Mouse (Mus musculus) regulatory T cell (primary cell): Measurements from ENCODE around the gene C2cd4b.
"Not testable (repeated sequence)": the region's sequence is repeated elsewhere in the genome, so short reads cannot be mapped to it uniquely, and the experiment has no call there.

Source experiments
- in situ Hi-C: fragments of 300-600 bp; cut with MboI, MseI; formaldehyde crosslinking; loops from one replicate; pipeline ENCODE4 v1.15.1; 2025; ENCODE audit warnings: high pct_unique_total_duplicates

Gene C2cd4b

DNA sequence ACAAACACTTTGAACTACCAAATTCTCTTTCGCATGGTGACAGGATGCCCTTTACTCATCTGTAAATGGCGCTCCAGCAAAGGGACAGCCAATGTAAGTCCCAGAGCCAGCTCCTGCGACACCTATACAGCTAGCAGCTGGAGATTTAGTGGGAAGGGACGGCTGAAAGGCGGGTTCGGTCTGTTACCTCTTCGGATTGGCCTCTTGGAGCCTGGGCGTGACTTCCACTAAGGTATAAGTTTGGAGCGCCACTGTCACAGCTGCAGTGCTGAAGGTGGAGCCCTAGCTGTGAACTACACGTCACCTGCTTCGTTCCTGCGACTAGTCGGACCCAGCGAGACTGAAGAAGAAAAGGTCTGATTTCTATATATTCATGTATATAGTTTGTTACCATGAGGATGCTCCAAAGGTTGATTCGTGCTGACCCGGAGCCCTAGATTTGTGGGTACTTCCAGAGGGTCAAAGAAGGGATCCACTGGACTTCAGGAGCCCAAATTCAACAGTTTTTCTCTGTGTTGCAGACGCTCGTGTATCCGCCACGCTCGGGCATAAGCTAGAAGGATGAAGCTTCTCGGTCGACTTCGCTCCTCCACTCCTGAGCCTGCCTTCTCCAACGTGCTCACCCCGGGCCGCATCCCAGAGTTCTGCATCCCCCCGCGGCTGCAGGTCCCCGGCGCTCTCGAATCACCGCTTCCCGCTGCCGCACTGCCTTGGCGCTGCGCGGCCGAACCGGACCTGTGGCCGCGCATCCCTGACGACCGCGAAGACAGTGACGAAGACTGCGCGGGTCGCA, at the start of gene C2cd4b:
Gene C2cd4b, plus strand, starts transcription at position 275 of the 793 bp plus-strand sequence.
- in situ Hi-C loops = no loop called here

DNA sequence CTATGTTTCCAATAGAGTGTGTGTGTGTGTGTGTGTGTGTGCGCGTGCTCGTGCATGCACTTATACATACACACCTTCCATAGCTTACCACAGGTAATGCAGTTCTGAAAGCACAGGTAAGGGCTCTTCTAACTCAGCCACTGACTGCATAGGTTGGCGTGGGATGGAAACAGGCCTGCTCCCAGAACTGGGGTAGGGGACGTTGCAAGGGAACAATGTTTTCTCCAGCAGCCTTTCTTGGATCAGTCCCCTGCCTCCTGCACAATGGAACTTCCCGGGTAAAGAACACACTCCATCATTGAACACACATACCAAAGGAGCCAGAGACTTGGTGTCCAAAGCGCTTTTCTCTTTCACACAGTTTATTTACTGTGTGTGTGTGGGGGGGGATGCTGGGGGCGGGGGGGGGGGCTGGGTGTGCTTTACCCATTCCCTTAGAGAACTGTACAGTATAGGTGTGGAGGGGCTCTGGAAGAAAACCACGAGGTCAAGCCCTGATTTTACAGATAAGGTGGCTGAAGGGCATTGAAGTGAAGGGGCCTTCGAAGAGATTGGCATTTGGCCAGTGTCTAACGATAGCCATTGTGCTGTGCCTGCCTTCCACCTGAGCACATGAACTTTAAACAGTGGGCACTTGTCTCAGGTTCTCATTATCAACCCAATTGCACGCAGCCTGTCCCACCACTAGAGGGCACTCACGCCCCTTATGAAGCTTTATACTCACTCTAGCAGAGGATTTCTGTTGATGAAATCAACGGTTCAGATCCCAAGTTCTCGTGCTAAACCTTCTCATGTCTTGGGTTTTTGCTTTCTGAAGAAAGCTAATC, 48.0 kb upstream of the C2cd4b start:
- in situ Hi-C loops = loop anchor here (5.0 to 10.0 kb wide), 2 partner anchors 101 to 526 kb away; no protein-coding TSS in a partner anchor

DNA sequence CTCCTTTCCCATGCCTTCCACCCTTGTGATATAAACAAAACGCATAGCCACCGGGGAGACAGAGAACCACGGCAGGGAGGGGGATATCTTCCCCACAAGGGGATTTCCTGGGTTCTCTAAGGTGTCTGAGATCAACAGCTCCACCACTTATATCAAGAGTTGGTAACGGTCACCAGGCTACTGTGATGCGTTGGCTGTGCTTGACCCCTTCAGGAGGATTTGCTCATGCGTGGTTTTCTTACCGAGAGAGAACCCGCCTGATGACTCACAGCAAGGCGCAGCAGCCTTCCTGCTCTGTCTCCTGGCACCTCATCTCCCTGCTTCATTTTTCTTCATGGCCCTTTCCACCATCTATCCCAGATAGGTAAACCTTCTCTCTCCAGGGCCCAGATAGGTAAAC, 47.1 kb upstream of the C2cd4b start:
- in situ Hi-C loops = loop anchor here (5.0 to 10.0 kb wide), 2 partner anchors 100 to 527 kb away; no protein-coding TSS in a partner anchor

DNA sequence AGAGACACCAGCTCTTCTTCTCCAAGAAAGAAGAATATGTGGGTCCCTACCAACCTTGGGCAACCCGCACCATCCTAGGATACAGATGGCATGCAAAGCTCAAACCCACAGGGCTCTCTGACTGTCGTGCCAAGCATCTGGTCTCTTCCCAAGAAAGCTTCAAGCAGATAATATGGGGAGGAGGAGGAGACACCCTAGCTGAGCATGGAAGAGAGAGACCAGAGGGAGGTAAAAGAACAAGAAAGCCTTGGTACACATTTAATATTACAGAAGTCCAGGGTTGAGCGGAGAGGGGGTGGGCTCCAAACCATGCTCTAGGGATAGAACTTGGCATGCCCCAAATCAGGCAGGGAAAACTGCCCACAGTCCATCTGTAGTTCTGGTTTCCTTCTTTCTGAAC, 42.2 kb upstream of the C2cd4b start:
- in situ Hi-C loops = loop anchor here (10.0 kb wide), 1 partner anchor 532 kb away; no protein-coding TSS in a partner anchor

DNA sequence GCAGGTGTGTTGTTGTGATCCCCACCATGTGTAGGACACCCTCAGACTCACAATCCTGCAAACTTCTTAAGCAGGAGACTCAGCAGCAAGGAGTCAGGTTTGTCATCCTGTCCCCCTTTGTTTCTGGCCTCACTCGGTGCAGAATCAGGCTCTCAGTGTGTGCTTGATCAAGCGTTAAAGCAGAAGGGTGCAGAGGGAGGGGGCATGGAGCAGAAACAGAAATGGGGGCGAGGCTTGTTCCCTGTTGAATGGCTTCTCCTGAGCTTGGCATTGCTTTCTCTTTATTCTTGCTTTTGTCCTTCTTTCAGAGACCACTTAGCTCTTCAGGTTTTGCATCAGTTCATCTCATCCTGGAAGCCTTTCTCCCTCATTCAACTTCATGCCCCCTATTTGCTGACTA, 40.6 kb upstream of the C2cd4b start:
- in situ Hi-C loops = loop anchor here (10.0 kb wide), 1 partner anchor 534 kb away; no protein-coding TSS in a partner anchor

DNA sequence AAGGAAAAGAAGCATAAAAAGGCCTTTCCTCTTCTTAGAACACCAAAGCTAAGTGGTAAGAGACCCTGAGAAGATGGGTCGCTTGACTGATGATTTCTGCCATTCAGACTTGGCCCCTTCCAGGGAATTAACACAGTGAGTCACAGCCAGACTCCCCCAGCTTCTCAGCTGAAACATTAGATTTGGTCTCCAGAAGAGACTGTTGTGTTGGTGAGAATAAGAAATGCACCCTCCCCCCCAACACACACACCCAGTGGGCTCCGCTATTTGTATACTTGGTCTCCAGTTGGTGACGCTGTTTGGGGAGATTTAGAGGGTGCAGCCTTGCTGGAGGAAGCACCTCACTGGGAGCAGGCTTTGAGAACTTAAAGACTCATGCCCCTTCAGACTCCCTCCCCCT, 39.1 kb upstream of the C2cd4b start:
- in situ Hi-C loops = no loop called here

DNA sequence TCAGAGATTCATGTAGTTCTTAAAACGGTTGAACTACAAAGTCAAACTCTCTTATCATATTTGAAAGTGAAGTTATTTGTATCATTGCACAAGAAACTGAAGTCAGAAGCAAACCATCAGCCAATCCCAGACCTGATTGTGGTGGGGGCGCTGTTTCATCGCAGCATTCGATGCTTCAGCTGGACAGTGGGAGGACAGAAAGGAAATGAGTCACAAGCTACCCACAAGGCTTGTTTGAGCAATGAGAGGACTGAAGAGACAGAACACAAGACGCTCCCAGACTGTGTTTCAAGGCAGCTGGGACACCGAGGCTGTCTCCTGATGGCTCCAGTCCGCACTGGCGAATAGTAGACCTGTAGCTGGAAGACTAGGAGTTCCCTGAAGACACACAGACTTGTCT, 36.9 kb upstream of the C2cd4b start:
- in situ Hi-C loops = no loop called here

DNA sequence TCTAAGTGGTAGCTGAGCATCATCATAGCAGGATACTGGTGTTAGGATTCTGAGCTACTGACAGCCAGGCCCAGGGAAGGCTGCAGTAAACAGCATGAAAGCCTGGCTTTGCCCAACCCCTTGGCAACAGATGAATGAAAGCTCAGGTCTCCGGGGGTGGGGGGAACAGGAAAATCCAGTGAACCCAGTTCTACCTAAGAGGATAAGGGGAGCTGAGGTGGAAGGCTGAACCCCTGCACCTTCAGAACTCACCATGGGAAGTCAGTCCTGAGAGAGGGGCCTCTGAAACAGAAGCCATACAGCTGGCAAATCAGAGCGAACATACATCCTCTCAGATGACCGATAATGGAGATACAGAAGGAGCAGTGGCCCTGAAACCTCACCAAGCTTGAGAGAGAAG, 34.0 kb upstream of the C2cd4b start:
- in situ Hi-C loops = no loop called here

DNA sequence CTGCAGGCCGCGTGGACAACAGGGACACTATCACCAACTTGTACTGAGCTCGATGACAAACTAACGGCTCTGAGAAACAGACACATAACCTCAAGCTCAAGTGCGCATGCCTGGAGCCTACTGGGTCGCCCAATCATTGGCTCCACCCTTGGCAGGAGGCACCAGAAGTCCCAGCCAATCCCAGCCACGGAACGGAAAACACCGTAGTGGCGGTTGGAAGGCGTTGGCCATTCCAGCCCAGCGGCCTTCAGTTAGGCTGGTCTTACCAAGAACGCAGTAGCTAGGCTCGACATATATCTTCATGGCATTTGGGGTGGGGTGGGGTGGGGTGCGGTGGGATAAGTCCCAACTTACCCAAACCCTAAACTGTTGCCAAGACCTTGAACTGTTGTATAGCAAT, 25.5 kb upstream of the C2cd4b start:
- in situ Hi-C loops = no loop called here

DNA sequence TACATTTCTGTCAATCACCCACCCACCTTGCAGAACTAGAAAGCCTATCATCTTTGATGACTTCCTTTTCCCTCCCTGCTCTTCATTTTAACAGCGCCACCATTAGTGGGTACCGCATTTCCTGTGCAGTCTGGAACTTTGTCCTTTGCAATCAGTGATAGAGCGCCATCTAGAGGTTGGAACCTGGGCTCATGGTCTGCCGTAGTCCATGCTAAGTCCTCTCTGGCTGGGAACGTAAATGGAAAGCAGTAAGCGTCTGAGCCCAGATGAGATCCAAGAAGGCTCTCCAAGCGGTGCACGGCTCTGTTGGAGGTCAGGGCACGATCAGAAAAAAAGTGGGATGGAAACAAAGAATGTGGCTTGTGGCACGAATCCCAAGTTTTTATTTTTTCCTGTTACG, 23.8 kb upstream of the C2cd4b start:
- in situ Hi-C loops = no loop called here

DNA sequence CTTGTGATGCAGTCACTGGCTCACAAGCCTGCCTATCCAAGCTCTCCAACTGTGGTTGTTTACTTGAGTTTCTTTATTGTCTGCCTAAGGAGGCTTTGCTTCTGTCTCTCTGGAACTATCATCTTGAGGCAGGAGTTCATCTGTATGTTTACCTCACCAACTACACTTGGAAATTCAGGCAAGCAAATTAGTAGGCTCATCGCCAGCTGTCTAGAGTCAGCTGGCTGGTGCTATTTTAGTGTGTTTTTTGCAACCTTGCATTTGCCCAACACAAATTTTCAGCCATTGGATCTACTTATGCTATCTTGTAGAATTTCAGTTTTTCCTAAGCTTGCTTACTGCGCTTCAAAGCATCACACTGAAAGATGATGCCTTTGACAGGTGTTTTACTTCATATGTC, 18.0 kb upstream of the C2cd4b start:
- in situ Hi-C loops = no loop called here

DNA sequence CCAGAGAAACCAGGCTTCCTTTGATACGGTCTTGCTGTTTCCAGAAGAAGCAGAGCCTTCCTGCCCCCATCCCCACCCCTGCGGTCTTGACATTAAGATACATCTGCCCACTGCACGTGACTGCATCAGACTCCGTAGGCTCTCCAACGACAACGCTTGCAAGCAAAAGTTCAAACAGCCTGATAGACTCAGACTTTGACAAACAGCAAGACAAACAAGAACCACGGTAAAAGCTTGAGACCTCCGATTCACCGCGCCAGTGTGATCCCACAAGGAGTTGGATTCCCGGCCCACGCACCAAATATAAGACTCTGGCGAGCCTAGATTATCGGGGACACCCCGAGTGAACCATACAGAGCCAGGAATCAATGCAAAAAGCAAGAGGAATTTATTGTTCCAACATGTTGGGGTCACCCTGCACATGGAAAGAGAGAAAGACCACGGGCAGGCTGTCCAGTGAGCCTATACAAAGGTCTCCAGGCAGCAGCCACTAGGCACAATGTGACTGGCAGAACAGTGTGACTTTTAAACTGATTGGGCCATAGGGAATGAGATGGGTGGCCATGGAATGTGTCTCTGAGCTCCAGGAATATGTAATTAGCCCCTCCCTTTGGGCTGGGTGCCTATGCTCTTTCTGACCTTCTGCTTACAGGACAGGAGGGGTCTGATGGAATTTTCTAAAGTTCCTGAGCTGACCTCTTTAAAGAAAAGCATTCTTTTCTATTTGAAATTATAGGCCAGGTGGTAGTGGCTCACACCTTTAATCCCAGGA, 5.6 kb upstream of the C2cd4b start:
- in situ Hi-C loops = no loop called here

DNA sequence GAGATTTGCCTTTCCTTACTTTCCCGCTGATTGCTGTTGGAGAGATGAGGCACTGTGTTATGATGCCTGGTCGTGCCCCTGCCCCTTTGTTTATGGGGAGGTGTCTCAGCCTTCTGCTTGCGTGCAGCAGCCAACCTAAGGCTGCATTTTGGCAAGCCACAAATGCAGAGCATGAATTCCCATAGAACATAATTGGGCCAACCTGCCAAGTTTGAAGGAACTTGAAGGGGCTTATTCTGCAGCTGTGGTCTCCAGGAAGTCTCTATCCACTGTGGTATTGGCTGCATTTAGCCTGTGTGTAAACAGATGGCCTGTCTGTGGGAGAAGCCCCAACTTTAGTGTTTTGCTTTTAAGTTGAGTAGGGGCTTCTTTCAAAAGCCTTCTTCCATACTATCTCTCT, 4.5 kb upstream of the C2cd4b start:
- in situ Hi-C loops = no loop called here

DNA sequence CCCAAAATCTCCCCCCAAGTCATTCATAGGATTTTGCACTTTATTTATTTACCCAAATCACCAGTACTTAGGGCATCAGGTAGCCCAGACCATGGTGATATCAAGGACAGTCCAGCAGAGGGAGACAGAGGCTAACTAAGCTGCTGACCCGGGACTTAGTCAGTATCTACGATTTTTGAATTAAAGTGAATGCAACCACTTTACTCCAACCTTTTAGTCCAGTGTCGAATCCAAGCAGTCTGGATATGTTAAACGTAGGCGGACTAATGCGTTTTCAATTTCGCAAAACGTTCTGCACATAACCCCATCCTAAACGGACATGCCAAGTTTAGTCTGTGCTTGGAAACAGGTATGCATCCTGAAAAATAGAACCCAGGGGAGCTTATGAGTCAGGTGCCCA, 551 bp upstream of the C2cd4b start:
- in situ Hi-C loops = no loop called here

DNA sequence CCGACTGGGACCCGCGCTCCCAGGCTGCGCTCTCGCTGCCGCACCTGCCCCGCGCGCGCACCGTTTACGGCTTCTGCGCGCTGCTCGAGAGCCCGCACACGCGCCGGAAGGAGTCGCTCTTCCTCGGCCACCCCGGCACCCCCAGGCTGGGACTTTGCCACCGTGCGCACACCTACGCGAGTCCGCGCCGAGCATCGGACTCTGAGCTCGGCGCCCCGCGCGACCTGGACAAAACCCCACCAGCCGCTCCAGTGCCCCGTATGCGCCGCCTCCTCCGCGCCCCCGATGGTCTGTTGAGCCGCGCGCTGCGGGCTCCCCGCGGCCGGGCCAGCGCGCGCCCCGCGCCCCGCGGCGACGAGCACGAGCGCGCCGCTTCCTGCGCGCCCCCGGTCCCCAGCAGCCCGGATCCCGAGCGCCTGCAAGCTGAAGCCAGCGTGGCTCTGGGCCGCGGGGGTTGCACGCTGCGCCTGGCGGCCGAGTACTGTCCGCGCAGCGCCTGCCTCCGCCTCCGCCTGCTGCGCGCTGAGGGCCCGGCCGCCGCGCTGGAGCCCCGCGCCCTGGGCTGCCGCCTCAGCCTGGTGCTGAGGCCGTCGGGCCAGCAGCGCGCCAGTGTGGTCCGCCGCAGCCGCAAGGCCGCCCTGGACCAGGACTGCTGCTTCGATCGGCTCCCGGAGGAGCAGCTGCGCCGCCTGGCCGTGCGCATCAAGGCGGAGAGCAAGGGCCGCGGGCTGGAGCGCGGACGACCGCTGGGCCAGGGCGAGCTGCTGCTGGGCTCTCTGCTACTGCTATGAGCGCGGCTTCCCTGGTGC, 923 bp downstream of the C2cd4b start:
- in situ Hi-C loops = not testable (repeated sequence)

DNA sequence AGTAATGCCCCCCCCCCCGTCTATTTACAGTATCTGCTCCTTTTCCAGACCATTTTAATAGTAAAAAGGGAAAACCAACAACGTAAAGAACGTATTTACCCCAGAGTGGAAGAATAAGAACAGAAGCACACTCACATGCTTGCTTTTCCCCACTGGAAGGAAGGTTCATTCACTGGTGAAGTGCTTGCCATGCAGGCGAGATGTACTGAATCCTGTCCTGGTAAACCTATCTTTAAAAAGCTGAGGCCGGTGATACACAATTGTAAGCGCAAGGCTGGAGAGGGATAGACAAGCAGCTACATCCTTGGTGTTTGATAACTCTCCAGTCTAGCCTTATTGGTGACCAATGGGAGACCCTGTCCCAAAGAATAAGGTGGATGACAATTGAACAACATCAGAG, 1.8 kb downstream of the C2cd4b start:
- in situ Hi-C loops = no loop called here

DNA sequence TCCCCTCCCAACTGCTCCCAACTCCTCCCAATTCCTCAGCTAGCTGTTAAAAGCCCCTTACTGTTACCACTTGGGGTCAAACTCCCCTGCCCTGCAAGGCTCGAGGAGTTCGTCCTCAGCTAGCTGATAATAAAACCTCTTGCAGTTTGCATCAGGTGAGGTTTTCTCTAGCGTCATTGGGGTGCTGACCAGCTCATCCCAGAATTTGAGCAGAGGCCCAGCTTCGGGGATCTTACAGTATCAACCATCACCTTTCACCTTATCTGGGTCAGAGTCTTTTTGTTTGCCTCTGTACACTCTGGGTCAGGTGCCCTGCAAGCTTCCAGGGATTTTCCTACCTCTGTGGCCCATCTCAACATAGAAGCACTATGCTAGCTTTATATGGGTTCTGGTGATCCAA, 4.1 kb downstream of the C2cd4b start:
- in situ Hi-C loops = no loop called here

DNA sequence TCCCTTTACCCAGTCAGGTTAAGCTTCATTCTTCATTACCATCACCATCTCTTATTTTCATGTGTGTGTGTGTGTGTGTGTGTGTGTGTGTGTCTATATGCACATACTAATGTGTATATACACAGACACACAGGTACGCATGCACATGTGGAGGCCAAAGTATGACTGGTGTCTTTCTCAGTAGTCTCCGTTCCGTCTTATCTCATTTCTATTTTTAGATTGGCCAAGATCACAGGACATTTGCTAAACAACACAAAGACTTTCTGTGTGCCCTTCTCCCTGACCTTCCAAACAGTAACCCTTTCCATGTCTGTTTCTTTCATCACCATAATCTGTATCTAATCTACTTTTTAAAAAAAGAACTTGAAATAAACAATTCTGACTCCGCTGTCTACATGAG, 7.2 kb downstream of the C2cd4b start:
- in situ Hi-C loops = loop anchor here (5.0 kb wide), 1 partner anchor 106 kb away; no protein-coding TSS in a partner anchor

DNA sequence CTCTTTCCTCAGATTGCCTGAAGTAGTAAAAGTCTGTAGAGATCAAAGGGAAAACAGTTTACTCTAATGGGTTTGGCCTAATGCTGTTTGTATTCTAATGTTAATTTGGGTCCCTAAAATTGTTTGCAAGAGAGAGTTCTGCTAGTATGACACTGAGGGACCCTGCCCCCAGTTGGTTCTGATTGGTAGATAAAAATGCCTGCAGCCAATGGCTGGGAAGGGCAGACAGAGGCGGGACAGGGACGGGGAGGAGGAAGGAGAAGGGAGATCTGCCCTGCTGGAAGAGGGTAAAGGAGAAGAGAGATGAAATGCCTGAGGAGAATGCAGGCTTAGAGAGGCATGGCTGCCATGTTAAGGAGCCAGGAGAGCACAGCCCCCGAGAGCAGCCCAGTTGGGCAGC, 7.7 kb downstream of the C2cd4b start:
- in situ Hi-C loops = loop anchor here (5.0 kb wide), 1 partner anchor 105 kb away; no protein-coding TSS in a partner anchor

DNA sequence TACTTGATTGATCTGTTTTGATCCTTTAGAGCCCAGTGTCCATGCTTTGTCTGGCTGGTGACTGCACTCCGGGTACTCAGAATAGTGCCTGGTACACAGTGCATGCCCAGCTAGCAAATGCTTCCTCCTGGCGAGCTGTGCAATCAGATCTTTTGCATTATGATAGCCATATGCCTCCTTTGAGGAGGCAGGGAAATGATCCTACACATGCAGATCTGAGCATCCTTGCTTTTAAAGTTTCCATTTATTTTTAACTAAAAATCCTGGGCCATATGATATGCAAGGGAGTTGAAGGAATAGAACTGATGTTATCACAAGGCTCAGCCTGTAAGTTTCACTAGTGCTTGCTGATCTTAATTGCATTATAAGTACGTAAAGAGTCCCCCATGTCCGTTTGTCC, 9.6 kb downstream of the C2cd4b start:
- in situ Hi-C loops = loop anchor here (5.0 kb wide), 1 partner anchor 103 kb away; no protein-coding TSS in a partner anchor

DNA sequence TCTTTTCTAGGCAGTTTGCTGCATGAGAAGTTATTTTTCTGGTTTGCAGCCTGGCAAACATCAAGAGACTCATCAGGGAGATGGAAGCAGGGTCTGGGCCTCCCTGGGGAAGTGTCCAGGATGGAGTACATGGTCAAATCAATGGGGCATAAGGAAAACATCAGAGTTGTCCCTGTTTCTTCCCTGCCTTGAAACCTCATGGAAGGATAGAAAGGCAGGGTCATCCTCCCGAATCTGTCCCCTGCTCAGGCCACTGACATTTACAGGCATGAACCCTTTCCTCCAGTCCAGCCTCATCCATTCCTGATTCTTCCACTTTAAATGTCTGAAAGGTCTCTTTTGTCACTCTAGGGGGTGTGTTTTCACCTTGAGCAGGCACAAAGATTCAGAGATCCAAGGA, 10.2 kb downstream of the C2cd4b start:
- in situ Hi-C loops = loop anchor here (5.0 kb wide), 1 partner anchor 103 kb away; no protein-coding TSS in a partner anchor
